Mouse (Mus musculus): ENCODE measurements around the gene Phldb1.

The Phldb1 gene

GRCm38 (mm10) chr9:44734524-44735494, at the start of gene Phldb1:
Gene Phldb1 (minus strand): TSS chr9:44735198.
- peak; percentile 61 for DNase-seq (ENCODE audit: low read depth, low spot score)

- DNase-seq (ENCODE audit: low read depth, low spot score): peak; percentile 96
These were observed 38.0 kb upstream of the Phldb1 start for GRCm38 (mm10) chr9:44772750-44773651.

- DNase-seq (ENCODE audit: low read depth, low spot score): no peak
These were observed 37.4 kb upstream of the Phldb1 start for GRCm38 (mm10) chr9:44772392-44772749.

GRCm38 (mm10) chr9:44771376-44771775, 36.4 kb upstream of the Phldb1 start:
- peak; percentile 66 for DNase-seq (ENCODE audit: low read depth, low spot score)

- DNase-seq (ENCODE audit: low read depth, low spot score): peak; percentile 24
These were observed 33.0 kb upstream of the Phldb1 start for GRCm38 (mm10) chr9:44768029-44768394.

- DNase-seq (ENCODE audit: low read depth, low spot score): peak; percentile 89
These were observed 32.4 kb upstream of the Phldb1 start, which contains the start of the genes Arcn1 and Ift46 for GRCm38 (mm10) chr9:44767101-44768028. Gene Arcn1 (minus strand): TSS chr9:44767845. Gene Ift46 (plus strand): TSS chr9:44767908.

- DNase-seq (ENCODE audit: low read depth, low spot score): no peak
These were observed 25.9 kb upstream of the Phldb1 start for GRCm38 (mm10) chr9:44760873-44761272.

GRCm38 (mm10) chr9:44748473-44748872, 13.5 kb upstream of the Phldb1 start:
- DNase-seq (ENCODE audit: low read depth, low spot score): peak; percentile 77

GRCm38 (mm10) chr9:44747341-44747740, 12.3 kb upstream of the Phldb1 start:
- DNase-seq (ENCODE audit: low read depth, low spot score): no peak

- DNase-seq (ENCODE audit: low read depth, low spot score): no peak
These were observed 11.7 kb upstream of the Phldb1 start for GRCm38 (mm10) chr9:44746666-44747065.

GRCm38 (mm10) chr9:44745371-44745770, 10.4 kb upstream of the Phldb1 start:
- DNase-seq (ENCODE audit: low read depth, low spot score): no peak

- no peak for DNase-seq (ENCODE audit: low read depth, low spot score)
These were observed 5.7 kb upstream of the Phldb1 start for GRCm38 (mm10) chr9:44740663-44741192.

- no peak for DNase-seq (ENCODE audit: low read depth, low spot score)
These were observed 2.4 kb upstream of the Phldb1 start for GRCm38 (mm10) chr9:44737240-44737949.

- no peak for DNase-seq (ENCODE audit: low read depth, low spot score)
These were observed 1.3 kb upstream of the Phldb1 start for GRCm38 (mm10) chr9:44736301-44736700.

GRCm38 (mm10) chr9:44735886-44736285, 888 bp upstream of the Phldb1 start:
- no peak for DNase-seq (ENCODE audit: low read depth, low spot score)

- DNase-seq (ENCODE audit: low read depth, low spot score): peak; percentile 58
These were observed 1.1 kb downstream of the Phldb1 start for GRCm38 (mm10) chr9:44733671-44734523.

GRCm38 (mm10) chr9:44732921-44733530, 2.0 kb downstream of the Phldb1 start:
- DNase-seq (ENCODE audit: low read depth, low spot score): peak; percentile 27

- no peak for DNase-seq (ENCODE audit: low read depth, low spot score)
These were observed 2.9 kb downstream of the Phldb1 start for GRCm38 (mm10) chr9:44732130-44732549.

GRCm38 (mm10) chr9:44727441-44727840, 7.6 kb downstream of the Phldb1 start:
- DNase-seq (ENCODE audit: low read depth, low spot score): no peak

All from R1 (cell line).